Mouse (Mus musculus): ENCODE measurements around the gene Vangl2.

GRCm38 (mm10) chr1:172016660-172017516, 11.4 kb downstream of the Vangl2 start:
- TF ChIP-seq CTCF (IDR thresholded peaks at IDR 0.05; ENCODE audit: extremely low read depth, insufficient read length, insufficient replicate concordance, low read depth, low read length) (no peak), POLR2A (IDR thresholded peaks at IDR 0.05; ENCODE audit: low read depth, low read length) (no peak)

Data from small intestine, adult 2 months (tissue).